Mouse (Mus musculus) heart, postnatal 36 days (tissue): ENCODE measurements around the gene Pax4. TPM values are rescaled to one million over a fixed set of nuclear protein-coding genes. Genes with fewer than 3 reads are reported as not detected.
A peak's percentile ranks its signal among the peaks of the same experiment; 100 is the strongest.

ENCODE experiments used
- DNase-seq, 2 experiments: peaks; one replicate each; pipeline ENCODE4 v3.0.0; 2021 to 2022
- intact Hi-C: fragments of 180-260 bp; cut with DNase I; formaldehyde crosslinking; loops from one replicate; pipeline ENCODE4 v1.15.1; 2025
- total RNA-seq, 2 experiments: library from RNA; stranded (reverse); gene quantifications; 2 replicates each; pipeline ENCODE4 v1.2.3; 2021

The Pax4 gene
- total RNA-seq, 2 experiments from 2014 or later, result not detected

DNA sequence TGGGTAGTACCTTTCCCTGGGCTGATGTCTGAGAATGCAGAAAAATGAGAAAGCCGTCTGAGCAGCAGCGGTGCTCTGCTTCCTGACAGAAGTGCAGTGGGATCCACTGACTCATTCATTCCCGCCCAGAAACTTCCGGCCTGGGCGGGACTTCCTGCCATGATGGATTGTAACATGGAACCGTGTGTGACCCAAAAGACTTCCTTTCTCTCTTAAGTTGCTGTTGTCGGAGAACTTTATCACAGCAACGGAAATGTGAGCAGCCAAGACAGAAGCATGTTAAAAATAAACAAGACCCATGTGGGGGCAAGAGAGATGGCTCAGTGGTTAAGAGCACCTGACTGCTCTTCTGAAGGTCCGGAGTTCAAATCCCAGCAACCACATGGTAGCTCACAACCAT, 39.1 kb downstream of the Pax4 start:
- intact Hi-C loops, result no loop called here
- peak; percentile 37 to 58 for DNase-seq

DNA sequence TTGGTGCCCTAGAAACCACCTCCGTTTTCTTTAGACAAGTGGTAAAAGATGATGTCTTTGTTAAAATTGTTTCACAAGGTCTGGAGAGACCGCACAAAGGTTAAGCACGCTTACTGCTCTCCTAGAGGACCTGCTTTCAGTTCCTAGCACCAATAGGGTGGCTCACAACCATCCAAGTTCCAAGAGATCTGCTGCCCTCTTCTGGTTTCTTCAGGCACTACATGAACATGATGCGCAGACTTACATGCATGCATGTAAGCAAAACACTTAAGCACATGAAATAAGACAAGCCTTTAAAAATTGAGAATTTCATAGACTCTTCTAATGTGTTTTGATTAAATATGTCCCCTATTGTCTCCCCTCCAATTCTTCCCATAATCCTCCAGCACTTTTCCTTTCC, 49.4 kb downstream of the Pax4 start:
- intact Hi-C loops, result no loop called here
- DNase-seq, result no peak

DNA sequence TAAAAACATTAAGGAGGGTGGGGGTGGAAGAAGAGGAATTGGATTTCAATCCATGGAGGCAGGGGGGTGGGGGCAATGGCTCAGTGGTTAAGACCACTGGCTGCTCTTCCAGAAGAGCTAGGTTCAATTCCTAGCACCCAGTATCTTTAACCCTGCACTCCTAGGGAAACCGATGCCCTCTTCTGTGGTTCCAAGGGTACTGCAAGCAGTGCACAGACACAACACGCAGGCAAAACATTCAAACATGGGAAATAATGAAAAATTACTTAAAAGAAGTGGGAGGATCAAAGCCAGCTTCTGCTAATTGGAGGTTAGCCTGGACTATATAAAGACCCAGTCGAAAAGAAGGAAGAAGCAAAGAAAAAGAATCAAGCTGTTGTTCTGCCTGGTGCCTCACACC, 50.4 kb downstream of the Pax4 start:
- intact Hi-C loops, result no loop called here
- DNase-seq, result no peak

DNA sequence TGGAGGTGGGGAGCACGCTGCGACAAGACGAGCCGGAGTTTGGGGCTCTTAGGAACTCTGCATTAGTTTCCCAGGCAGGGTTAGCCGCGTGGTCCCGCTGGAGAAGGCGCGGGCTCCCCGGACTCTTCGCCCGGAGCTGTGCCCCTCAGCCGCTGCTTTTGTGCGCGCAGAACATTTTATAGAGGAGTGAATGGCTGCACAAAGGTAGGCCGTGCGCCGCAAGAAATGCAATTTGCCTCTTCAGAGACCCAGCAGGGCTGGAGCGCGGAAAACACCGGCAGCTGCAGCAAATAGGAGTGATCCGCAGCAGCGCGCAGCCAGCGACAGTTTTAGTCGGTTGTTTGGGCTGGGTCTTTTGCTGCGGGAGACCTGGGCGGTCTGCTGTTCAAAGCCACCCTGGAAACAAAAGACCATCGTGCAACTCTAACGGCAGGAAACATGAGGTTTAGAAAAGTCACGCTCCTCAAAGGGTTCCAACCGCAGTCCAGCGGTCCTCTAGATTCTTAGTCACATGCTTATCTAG, 51.4 kb downstream of the Pax4 start, which contains the start of gene Zfp800:
Gene Zfp800, minus strand, starts transcription at position 325 of the 523 bp plus-strand sequence.
- intact Hi-C loops, result no loop called here
- DNase-seq, result peak in 1 of 2 experiments; percentile 6

DNA sequence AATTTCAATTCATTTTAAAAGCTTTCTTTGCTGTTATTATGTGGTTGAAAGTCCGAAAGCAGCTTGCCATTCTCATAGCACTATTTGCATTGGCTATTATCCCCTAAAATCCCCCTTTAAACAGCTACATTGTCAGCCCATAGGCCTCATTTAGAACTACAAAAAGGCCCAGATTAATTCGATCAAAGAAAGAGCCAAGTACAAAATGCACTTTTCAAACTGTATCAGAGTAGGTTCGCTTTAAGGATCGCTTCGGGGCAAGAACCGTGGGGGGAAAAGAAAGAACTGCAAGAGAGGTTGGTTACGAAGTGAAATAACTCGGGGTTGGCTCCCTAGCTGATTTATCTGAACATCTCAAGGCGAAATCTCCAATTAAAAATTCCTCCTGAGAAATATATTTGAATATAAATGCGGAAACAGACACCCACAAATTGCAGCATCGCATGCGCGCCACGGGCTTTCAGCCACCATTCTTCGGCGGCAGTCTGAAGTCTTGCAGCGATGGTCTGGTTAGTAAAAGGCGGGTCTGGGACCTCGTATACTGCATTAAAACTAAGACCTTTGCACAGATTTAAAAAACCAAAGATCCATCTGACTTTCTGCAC, 52.2 kb downstream of the Pax4 start:
- DNase-seq, result no peak
- intact Hi-C loops, result no loop called here

DNA sequence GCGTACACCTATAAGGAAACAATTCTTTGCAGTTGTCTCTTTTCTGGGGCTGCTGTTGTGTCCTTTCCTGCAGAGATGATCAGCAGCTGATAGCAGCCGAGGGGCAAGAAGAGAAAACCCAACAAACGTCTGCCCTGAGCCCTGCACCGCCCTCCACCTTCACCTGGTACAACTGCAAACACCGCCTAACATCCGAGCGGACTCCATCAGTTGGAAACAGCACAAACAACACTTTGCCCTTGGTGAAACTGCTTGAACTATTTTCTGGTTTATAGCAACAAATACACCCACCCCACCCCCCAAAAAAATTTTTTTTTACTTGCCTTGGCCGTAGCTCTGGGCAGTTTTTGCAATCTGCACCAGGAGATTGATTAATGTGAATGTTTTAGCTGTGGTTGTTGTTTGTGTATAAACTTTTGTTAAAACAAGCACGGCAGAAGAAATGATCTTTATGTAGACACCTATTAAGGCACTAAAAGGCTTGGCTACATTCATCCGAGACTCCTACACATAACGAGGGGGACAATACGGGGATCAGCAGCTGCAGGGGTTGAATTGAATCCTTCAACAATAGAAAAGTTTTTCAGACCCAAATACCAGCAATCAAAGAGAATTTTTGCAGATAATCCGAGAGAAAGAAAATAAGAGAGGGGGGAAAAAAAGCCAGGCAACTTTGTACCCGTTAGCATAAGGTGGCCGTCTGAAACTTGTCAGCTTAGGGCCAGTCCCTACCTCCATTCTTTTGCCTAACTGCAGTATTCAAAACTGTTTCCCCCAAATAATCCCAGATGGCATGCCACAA, 52.9 kb downstream of the Pax4 start:
- intact Hi-C loops, result no loop called here
- no peak for DNase-seq

Other genes with a start within 250 kb of the Pax4 start
- gene Zfp800, start 51.3 kb downstream of the Pax4 start, total RNA-seq, result 10 to 100 TPM in 1 of 2 experiments, 1 to 10 TPM in 1; 9.4 to 11.5 TPM
- gene Arf5, start 25.8 kb downstream of the Pax4 start, total RNA-seq, result 100 to 1,000 TPM; 162 to 164 TPM
- not detected for gene Fscn3, start 21.6 kb downstream of the Pax4 start, total RNA-seq
- 1 to 10 TPM; 9.4 to 9.5 TPM for gene Gcc1, start 21.0 kb downstream of the Pax4 start, total RNA-seq
- 10 to 100 TPM; 75.0 to 78.1 TPM for gene Snd1, start 25.8 kb upstream of the Pax4 start, total RNA-seq